Mouse (Mus musculus): ENCODE data around the gene Pstk. TPM values are rescaled to one million over a fixed set of nuclear protein-coding genes. Genes with fewer than 3 reads are reported as not detected.
"Not testable (repeated sequence)": the region's sequence is repeated elsewhere in the genome, so short reads cannot be mapped to it uniquely, and the experiment has no call there.

Pstk gene
- polyA plus RNA-seq, 1 experiment: 69.4 TPM

DNA sequence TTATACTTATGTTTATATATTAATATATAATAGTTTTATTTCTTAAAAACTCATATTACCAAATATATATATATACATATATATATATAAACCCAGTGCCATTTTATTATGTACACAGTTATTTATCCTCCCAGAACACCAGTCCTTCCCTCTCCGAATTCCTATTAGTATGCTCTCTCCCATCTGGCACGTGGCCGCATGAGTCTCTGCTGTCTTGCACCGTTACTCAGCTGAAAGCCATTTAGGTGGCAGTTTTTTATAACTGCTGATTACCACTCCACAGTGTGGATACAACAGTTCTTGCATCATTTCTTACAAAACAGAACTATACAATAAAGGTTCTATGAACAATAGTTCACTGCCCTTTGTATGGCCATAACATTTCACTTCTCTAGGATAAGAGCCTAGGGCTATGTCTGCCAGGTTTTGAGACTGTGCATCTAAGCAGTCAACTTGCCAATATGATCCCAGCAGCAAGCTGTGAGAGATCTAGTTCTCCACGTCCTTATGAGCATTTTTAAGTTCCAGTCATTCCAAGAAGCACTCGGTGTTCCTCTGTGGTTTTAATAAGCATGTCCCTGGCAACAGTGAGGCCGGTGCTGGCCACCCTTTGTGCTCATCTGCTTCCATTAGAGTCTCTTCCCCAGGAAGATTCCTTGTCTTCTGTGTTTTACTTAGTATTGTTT, 24.9 kb upstream of the Pstk start:
- H3K27ac ChIP-seq (ENCODE audit: insufficient read depth, low read length): no peak overlapping the region; the same call in 1 of the 2 replicates
- no peaks in the 10 kb centered on the region for H3K27me3 ChIP-seq (ENCODE audit: control insufficient read depth, insufficient read depth, low read length)
- no peak for TF ChIP-seq POLR2A (IDR thresholded peaks at IDR 0.05; ENCODE audit: borderline replicate concordance, insufficient read depth, low read length)
- no peak for TF ChIP-seq CTCF (IDR thresholded peaks at IDR 0.05; ENCODE audit: borderline replicate concordance, insufficient read depth, low read depth, low read length)
- WGBS: 7% methylated on average over 7 of the region's 7 CpGs
- peaks cover 8% of the 10 kb centered on the region for H3K4me1 ChIP-seq (ENCODE audit: control insufficient read depth, insufficient read depth, low read length)
- H3K4me3 ChIP-seq (replicated peaks; ENCODE audit: insufficient read depth, low read depth, low read length): no peak overlapping the region
- DNase-seq: peak in 1 of 2 experiments; percentile 26

DNA sequence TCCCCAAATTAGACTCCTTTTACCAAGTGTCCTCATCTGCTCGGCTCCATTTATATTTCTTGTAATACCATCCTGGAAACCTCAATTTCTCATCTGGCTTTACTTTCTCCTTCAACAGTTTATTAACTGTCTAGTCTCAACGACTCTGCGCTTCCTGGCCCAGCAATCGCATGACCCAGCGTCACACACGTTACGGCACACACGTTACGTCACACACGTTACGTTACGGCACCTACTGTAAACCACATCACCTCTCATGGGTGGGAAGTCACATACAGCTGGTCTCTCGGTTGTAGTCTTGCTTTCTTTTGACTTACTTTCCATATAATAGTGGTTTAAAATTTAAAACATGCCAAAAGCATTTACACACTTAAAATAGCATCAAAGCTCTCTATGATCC, 14.8 kb upstream of the Pstk start:
- WGBS: 95% methylated on average over 13 of the region's 13 CpGs
- Histone ChIP-seq H3K4me3 (replicated peaks; ENCODE audit: insufficient read depth, low read depth, low read length) (no peak overlapping the region), H3K27me3 (ENCODE audit: control insufficient read depth, insufficient read depth, low read length) (no peaks in the 10 kb centered on the region), H3K4me1 (ENCODE audit: control insufficient read depth, insufficient read depth, low read length) (no peaks in the 10 kb centered on the region), H3K27ac (ENCODE audit: insufficient read depth, low read length) (no peak overlapping the region)
- TF ChIP-seq CTCF (IDR thresholded peaks at IDR 0.05; ENCODE audit: borderline replicate concordance, insufficient read depth, low read depth, low read length) (no peak), POLR2A (IDR thresholded peaks at IDR 0.05; ENCODE audit: borderline replicate concordance, insufficient read depth, low read length) (no peak)
- DNase-seq: no peak

DNA sequence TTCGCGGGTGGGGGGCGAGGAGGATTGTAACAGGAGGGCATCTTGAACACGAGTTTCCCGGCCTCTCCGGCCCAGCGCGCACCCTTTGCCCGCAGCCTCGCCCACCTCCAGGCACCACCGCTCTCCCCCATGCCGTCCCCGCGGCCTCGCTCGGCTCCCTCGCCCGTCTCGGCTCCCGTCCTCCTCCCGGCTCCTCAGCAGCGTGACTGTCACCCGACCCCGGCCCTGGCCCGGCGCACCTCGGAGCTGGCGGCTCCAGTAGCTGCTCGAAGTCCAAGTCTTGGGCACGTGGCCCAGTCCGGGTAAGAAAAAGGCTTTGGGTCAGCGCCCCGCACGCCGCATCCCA, 8.7 kb upstream of the Pstk start:
- WGBS: under 1% methylated on average over 35 of the region's 35 CpGs
- H3K4me3 ChIP-seq (replicated peaks; ENCODE audit: insufficient read depth, low read depth, low read length): peak overlapping the region; percentile 80
- TF ChIP-seq POLR2A (IDR thresholded peaks at IDR 0.05; ENCODE audit: borderline replicate concordance, insufficient read depth, low read length) (no peak), CTCF (IDR thresholded peaks at IDR 0.05; ENCODE audit: borderline replicate concordance, insufficient read depth, low read depth, low read length) (no peak)
- H3K27ac ChIP-seq (ENCODE audit: insufficient read depth, low read length): peak overlapping the region; percentile 0; the same call in 1 of the 2 replicates
- H3K27me3 ChIP-seq (ENCODE audit: control insufficient read depth, insufficient read depth, low read length): no peaks in the 10 kb centered on the region
- H3K4me1 ChIP-seq (ENCODE audit: control insufficient read depth, insufficient read depth, low read length): no peaks in the 10 kb centered on the region
- DNase-seq: no peak

DNA sequence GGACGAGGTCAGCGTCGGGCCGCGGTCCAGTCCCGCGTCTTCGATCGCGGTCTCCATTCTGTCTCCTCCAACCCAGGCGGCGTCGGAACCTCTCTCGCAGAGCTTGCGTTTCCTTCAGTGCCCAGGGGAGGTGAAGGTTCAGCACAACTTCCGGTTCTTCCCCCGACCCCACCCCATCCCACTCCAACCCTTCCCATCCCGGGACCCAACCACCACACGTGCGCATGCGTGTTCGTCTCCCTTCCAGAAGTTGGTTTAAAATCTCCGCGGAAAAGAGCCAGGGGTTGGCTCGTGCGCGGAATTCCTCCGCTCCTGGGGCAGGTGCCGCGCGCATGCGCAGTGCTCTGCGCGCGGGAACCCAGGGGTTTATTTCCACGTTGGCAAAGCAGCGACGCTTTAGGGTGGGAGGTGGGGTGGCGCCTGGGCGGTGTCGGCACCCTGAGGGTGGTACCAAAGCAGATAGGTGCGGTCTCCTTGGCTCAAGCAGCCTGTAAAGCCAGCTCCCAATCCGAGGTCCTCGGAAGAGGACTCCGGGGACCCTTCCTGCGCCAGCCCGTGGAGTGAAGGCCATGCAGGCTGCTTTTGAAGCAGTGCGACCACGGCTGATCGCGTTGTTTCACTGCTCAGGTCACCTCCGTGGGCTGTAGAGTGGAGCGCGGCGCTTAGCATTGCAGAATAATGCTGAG, 8.2 kb upstream of the Pstk start, which contains the start of gene 2310057M21Rik:
2310057M21Rik (minus strand) TSS at position 145 of the 686 bp plus-strand sequence.
- DNase-seq: peak; percentile 96 to 97
- TF ChIP-seq POLR2A (IDR thresholded peaks at IDR 0.05; ENCODE audit: borderline replicate concordance, insufficient read depth, low read length) (peak; percentile 57), CTCF (IDR thresholded peaks at IDR 0.05; ENCODE audit: borderline replicate concordance, insufficient read depth, low read depth, low read length) (no peak)
- no peaks in the 10 kb centered on the region for H3K4me1 ChIP-seq (ENCODE audit: control insufficient read depth, insufficient read depth, low read length)
- WGBS: under 1% methylated on average over 55 of the region's 55 CpGs
- peak within 1 kb of the TSS; percentile 75 for H3K27ac ChIP-seq (ENCODE audit: insufficient read depth, low read length)
- peak within 1 kb of the TSS; percentile 80 for H3K4me3 ChIP-seq (replicated peaks; ENCODE audit: insufficient read depth, low read depth, low read length)
- no peaks in the 10 kb centered on the region for H3K27me3 ChIP-seq (ENCODE audit: control insufficient read depth, insufficient read depth, low read length)

DNA sequence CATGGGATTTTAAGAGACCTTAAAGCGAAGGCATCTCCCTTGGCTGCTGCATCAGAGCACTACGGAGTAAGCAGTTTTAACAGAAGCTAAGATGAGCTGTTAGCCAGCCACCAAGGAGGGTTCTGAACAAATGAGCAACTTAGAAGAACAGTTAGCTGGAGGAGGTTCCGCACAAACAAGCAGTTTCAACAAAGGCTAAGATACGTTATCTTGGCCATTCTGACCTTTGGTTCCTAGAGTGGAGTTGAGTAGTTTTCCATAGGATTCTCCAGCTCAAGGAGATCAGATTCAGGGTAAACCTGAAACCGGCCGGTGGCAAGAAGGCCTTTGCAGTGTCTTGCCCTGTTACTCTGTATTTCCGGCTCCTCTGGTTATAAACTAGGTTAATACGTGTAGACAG, 6.8 kb upstream of the Pstk start:
- Histone ChIP-seq H3K27me3 (ENCODE audit: control insufficient read depth, insufficient read depth, low read length) (no peaks in the 10 kb centered on the region), H3K27ac (ENCODE audit: insufficient read depth, low read length) (no peak overlapping the region), H3K4me3 (replicated peaks; ENCODE audit: insufficient read depth, low read depth, low read length) (no peak overlapping the region), H3K4me1 (ENCODE audit: control insufficient read depth, insufficient read depth, low read length) (no peaks in the 10 kb centered on the region)
- DNase-seq: no peak
- WGBS: 95% methylated on average over 8 of the region's 8 CpGs
- no peak for TF ChIP-seq CTCF (IDR thresholded peaks at IDR 0.05; ENCODE audit: borderline replicate concordance, insufficient read depth, low read depth, low read length)
- no peak for TF ChIP-seq POLR2A (IDR thresholded peaks at IDR 0.05; ENCODE audit: borderline replicate concordance, insufficient read depth, low read length)

DNA sequence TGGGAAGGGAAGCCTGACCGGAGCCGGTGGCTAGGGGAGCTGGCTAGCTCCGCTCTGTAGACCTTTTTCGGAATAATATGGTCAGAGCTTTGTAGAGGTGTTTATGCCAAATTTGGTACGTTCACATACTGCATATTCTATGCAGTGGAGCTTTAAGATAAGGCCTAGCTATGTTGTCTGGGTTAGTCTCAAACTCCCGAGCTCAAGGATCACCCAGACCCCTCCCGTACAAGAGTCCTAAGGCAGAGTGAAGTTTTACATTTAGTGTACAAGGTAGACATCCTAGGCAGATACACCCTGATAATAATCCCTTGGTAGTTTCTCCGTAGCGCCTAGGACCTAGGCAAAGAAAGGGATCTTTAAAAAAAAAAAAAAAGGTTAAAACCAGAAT, 524 bp downstream of the Pstk start:
- no peaks in the 10 kb centered on the region for H3K4me1 ChIP-seq (ENCODE audit: control insufficient read depth, insufficient read depth, low read length)
- no peaks in the 10 kb centered on the region for H3K27me3 ChIP-seq (ENCODE audit: control insufficient read depth, insufficient read depth, low read length)
- TF ChIP-seq POLR2A (IDR thresholded peaks at IDR 0.05; ENCODE audit: borderline replicate concordance, insufficient read depth, low read length) (no peak), CTCF (IDR thresholded peaks at IDR 0.05; ENCODE audit: borderline replicate concordance, insufficient read depth, low read depth, low read length) (no peak)

DNA sequence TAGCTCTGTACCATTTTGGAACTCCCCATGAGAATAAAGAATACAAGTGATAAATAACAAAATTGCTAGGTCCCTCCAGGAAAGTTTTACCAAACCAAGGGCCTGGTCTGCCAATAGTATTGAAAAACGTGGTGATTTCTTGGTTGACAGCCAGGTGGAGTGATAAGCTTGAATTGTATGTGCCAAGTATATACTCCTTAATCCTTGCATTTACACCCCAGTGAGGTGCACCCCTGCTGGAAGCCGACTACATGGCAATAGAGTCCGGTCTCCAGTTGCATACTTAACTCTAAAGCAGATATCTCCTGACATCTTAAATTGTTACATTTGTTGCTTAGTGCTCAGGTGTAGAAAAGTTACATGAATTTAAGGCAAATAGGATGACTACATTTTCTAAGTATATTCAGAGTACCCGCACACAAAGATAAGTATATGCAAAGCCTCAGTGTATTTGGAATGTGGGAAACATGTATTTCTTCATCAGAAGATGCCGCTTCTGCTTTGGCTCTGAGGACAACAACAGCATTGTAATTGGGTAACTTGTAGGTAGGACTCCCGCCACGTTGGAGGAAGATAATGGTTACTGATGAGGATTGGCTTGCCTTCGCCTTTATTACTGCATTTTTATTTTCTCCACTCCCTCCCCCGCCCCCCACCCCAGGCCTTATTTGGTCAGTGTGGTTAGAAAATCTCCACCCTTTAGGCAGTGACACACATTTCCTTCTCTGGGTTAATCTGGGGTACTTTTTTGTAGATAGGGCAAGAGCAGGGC, 1.1 kb downstream of the Pstk start:
- Histone ChIP-seq H3K27ac (ENCODE audit: insufficient read depth, low read length) (no peak overlapping the region), H3K27me3 (ENCODE audit: control insufficient read depth, insufficient read depth, low read length) (no peaks in the 10 kb centered on the region), H3K4me1 (ENCODE audit: control insufficient read depth, insufficient read depth, low read length) (no peaks in the 10 kb centered on the region), H3K4me3 (replicated peaks; ENCODE audit: insufficient read depth, low read depth, low read length) (peak overlapping the region; percentile 47)
- TF ChIP-seq CTCF (IDR thresholded peaks at IDR 0.05; ENCODE audit: borderline replicate concordance, insufficient read depth, low read depth, low read length): no peak
- no peak for DNase-seq
- 69% methylated on average over 9 of the region's 9 CpGs for WGBS

More for the DNA sequence above, 524 bp downstream of the Pstk start:
- H3K4me3 ChIP-seq (replicated peaks; ENCODE audit: insufficient read depth, low read depth, low read length): peak overlapping the region; percentile 66
- no peak for DNase-seq
- peak overlapping the region; percentile 90 for H3K27ac ChIP-seq (ENCODE audit: insufficient read depth, low read length)
- 4% methylated on average over 9 of the region's 9 CpGs for WGBS

DNA sequence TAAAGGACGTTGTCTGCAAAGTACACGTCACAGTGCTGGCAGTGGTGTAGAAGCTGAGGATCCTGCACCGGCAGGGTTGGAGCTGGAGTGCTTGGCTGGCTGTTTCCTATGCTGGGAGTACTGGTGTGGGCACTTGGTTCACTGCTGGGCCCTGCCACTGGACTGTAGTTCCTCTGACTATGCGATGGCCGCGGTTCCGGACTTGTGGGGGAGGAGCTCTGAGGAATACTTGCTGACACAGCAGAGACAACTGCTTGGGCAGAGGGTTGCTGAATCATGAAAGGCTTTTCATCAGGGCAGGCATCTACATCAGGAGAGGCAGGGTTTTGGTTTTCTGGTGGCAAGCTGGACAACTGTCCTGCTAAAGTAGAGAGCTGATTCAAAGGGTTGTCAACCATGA, 20.8 kb downstream of the Pstk start:
- H3K27ac ChIP-seq (ENCODE audit: insufficient read depth, low read length); H3K4me3 ChIP-seq (replicated peaks; ENCODE audit: insufficient read depth, low read depth, low read length); H3K27me3 ChIP-seq (ENCODE audit: control insufficient read depth, insufficient read depth, low read length); H3K4me1 ChIP-seq (ENCODE audit: control insufficient read depth, insufficient read depth, low read length); DNase-seq: not testable (repeated sequence)
- 81% methylated on average over 7 of the region's 7 CpGs for WGBS
